Mouse (Mus musculus) T-helper 2 cell (primary cell): Measurements from ENCODE around the gene Slc13a2.

Source experiments
- in situ Hi-C: fragments of 300-600 bp; cut with MboI, MseI; formaldehyde crosslinking; loops from one replicate; pipeline ENCODE4 v1.15.1; 2025; ENCODE audit warnings: high pct_unique_total_duplicates

The Slc13a2 gene

GRCm38 (mm10) chr11:78397397-78397796 lies 24.6 kb downstream of the Slc13a2 start:
- in situ Hi-C loops = no loop called here

GRCm38 (mm10) chr11:78396950-78397349 lies 25.1 kb downstream of the Slc13a2 start:
- in situ Hi-C loops = no loop called here

- in situ Hi-C loops = no loop called here
These were observed 29.3 kb downstream of the Slc13a2 start for GRCm38 (mm10) chr11:78392728-78393127.

GRCm38 (mm10) chr11:78386508-78387043 lies 35.4 kb downstream of the Slc13a2 start, which contains the start of gene Foxn1:
Gene Foxn1 (minus strand): TSS chr11:78386558.
- in situ Hi-C loops = loop anchor here (10.0 kb wide), 1 partner anchor 228 kb away; no protein-coding TSS in a partner anchor

GRCm38 (mm10) chr11:78385776-78386175 lies 36.2 kb downstream of the Slc13a2 start:
- in situ Hi-C loops = loop anchor here (10.0 kb wide), 1 partner anchor 229 kb away; no protein-coding TSS in a partner anchor

DNA sequence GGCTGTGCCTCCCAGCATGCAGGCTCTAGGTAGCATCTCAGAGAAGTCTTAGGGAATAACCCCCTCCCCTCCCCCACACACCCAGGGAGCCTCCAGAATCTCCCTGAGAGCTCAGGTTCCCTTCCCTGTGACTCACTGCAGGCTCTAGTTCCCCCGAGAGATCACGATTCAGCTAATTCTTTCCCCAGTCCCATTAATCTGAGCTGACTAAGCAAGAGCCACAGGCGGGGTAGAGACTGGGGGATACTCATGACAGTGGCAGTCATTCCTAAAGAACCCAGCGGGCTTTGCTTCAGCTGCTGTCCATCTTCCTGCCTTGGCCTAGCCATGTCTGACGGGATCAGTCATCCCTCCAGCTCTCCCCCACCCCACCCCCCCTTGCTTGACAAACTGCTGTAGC lies 39.3 kb downstream of the Slc13a2 start:
- in situ Hi-C loops = loop anchor here (5.0 to 10.0 kb wide), 2 partner anchors 232 to 650 kb away; no protein-coding TSS in a partner anchor

- in situ Hi-C loops = loop anchor here (5.0 to 10.0 kb wide), 2 partner anchors 233 to 650 kb away; no protein-coding TSS in a partner anchor
These were observed 39.7 kb downstream of the Slc13a2 start for GRCm38 (mm10) chr11:78382286-78382685.

DNA sequence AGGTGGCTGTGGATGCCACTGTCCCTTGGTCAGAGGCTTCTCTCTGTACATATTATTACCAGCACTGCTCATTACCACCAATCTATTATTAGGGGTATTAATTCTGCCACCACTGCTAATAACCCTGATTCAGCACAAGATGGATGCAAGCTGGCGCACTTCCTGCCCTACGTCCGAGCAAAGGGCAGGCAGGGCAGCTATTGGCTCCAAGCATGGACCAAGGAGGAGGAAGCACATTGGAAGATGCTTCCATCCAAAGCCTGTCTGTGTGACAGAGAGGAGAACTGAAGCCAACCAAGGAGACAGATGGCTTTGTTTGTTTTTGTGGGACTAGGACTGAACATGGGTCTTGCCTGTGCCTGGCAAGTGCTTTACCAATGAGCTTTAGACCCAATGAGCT lies 41.0 kb downstream of the Slc13a2 start:
- in situ Hi-C loops = loop anchor here (5.0 to 10.0 kb wide), 2 partner anchors 234 to 649 kb away; no protein-coding TSS in a partner anchor

GRCm38 (mm10) chr11:78380351-78380750 lies 41.7 kb downstream of the Slc13a2 start:
- in situ Hi-C loops = loop anchor here (5.0 to 10.0 kb wide), 2 partner anchors 234 to 648 kb away; no protein-coding TSS in a partner anchor

DNA sequence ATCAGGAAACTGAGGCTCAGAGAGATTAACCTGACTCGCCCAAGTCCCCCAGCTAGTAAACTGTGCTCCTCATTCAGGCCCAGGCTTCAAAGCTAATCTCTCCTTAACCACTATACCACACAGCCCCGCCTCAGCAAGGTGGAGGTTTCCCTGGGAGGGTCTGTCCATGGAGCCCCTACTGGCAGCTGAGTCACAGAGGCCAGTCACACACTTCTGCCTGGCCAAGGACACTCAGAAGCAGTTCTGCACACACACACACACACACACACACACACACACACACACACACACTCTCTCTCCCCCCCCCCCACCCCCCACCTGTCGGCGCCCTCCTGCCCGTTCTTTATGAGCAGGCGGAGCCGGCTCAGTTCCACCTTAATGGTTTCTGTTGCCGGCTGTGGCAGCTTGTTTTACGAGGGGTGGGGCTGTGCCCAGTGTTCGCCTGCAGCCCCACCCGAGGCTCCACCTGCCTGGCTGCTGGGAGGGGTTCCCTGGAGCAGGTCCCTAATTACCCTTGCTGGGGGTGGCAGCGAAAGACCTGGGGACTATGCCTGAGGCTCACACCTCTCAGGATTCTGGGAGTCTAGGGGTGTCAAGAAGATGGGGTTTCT lies 44.4 kb downstream of the Slc13a2 start:
- in situ Hi-C loops = no loop called here

GRCm38 (mm10) chr11:78374147-78374546 lies 47.9 kb downstream of the Slc13a2 start:
- in situ Hi-C loops = no loop called here

DNA sequence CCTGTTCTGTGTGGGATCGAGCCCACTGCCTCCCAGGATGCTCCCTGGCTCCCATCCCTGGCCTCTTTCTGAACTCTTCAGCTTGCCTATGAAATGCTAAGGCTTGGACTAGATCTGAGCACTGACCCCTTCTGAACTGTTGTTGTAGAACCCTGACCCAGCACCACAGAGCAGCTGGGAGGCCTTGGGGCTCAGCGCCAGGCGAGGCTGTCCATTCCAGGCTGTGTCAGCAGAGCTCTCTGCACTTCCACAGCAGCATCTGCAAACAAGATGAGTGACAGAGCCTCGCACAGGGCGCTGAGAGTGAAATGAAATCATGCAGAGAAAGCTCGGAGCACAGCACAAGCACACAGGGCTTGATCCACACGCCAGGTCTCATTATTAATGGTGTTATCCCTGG lies 49.4 kb downstream of the Slc13a2 start:
- in situ Hi-C loops = no loop called here

DNA sequence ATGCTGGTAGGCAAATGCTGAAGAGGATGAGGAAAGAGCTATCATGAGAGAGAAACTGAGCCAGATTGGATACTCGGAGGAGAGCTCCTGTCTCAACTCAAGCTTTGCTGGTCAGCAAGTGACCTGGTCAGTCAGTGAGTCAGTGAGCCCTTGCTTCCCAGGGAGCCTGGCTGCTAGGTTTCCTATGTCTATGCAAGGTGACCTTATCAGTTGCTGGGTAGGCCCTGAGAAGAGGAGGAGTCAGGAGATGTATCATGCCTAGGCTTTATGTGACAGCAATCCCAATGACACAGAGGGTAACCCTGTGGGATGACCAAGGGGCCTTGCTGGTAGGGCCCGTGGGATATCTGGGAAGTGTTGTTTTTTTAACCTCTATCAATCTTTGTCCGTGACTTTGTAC lies 49.9 kb downstream of the Slc13a2 start:
- in situ Hi-C loops = no loop called here

GRCm38 (mm10) chr11:78371711-78372110 lies 50.3 kb downstream of the Slc13a2 start:
- in situ Hi-C loops = no loop called here

GRCm38 (mm10) chr11:78370389-78370788 lies 51.6 kb downstream of the Slc13a2 start:
- in situ Hi-C loops = no loop called here

- in situ Hi-C loops = no loop called here
These were observed 54.4 kb downstream of the Slc13a2 start for GRCm38 (mm10) chr11:78367456-78368225.

DNA sequence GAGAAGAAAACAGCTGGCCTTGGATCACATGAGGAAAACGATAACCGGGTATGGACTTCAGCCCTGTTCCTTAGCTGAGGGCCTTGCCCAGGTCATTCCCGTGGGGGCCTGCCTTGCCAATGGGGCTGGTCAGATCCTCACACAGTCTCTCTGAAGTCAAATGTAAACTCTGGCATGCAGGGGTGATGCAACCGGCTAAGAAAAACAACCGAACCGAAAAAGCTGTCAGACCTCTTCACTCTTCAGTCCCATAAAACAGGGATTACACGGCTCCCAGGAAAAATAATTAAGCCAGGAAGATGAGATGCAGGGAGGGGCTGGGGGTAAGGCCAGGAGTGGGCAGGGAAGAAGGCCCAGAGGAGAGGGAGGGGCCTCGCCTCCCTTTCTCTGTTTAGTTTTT lies 57.9 kb downstream of the Slc13a2 start:
- in situ Hi-C loops = loop anchor here (5.0 kb wide), 1 partner anchor 38 kb away; no protein-coding TSS in a partner anchor

- in situ Hi-C loops = loop anchor here (5.0 kb wide), 1 partner anchor 39 kb away; no protein-coding TSS in a partner anchor
These were observed 58.6 kb downstream of the Slc13a2 start for GRCm38 (mm10) chr11:78363309-78364007.

GRCm38 (mm10) chr11:78360789-78361131 lies 61.3 kb downstream of the Slc13a2 start:
- in situ Hi-C loops = loop anchor here (5.0 kb wide), 1 partner anchor 42 kb away; no protein-coding TSS in a partner anchor

- in situ Hi-C loops = loop anchor here (5.0 kb wide), 1 partner anchor 42 kb away; no protein-coding TSS in a partner anchor
These were observed 61.8 kb downstream of the Slc13a2 start for GRCm38 (mm10) chr11:78360125-78360788.
